Mouse (Mus musculus) intestine, embryonic 14.5 days (tissue): ENCODE results near the gene Itgb6. TPM values are rescaled to one million over a fixed set of nuclear protein-coding genes. Genes with fewer than 3 reads are reported as not detected.

Experiments used
- ATAC-seq: fragments of 200-750 bp; cut with Nextera tagmentation; replicated peaks from 2 replicates; pipeline ENCODE4 v1.8.0; 2017; ENCODE audit warnings: low read depth, moderate number of reproducible peaks, moderate TSS enrichment, moderate library complexity; ENCODE audit not compliant: low FRiP score, low TSS enrichment
- DNase-seq: peaks from one replicate; pipeline ENCODE4 v3.0.0-alpha.2; 2018; ENCODE audit warnings: low spot score
- H3K27ac ChIP-seq: fragments of 300-500 bp; sonication (generic); 2 replicates; pipeline ENCODE4 v1.5.1; 2014; ENCODE audit warnings: low read depth, mild to moderate bottlenecking, control low read depth
- H3K27me3 ChIP-seq: fragments of 300-500 bp; sonication (generic); replicated peaks from 2 replicates; pipeline ENCODE4 v1.6.1; 2014; ENCODE audit warnings: low read length, control low read depth; ENCODE audit not compliant: control insufficient read depth, insufficient read depth
- H3K36me3 ChIP-seq: fragments of 300-500 bp; sonication (generic); 2 replicates; pipeline ENCODE4 v1.6.1; 2014; ENCODE audit warnings: low read length, control low read depth; ENCODE audit not compliant: control insufficient read depth, insufficient read depth
- H3K4me1 ChIP-seq: fragments of 300-500 bp; sonication (generic); replicated peaks from 2 replicates; pipeline ENCODE4 v1.6.1; 2014; ENCODE audit warnings: low read length, control low read depth, mixed read lengths; ENCODE audit not compliant: control insufficient read depth, insufficient read depth
- H3K4me2 ChIP-seq: fragments of 300-500 bp; sonication (generic); 2 replicates; pipeline ENCODE4 v1.6.1; 2014; ENCODE audit warnings: low read length
- H3K4me3 ChIP-seq: fragments of 300-500 bp; sonication (generic); 2 replicates; pipeline ENCODE4 v1.5.1; 2014; ENCODE audit warnings: low read depth, low read length, control low read depth, mixed read lengths
- H3K9ac ChIP-seq: fragments of 300-500 bp; sonication (generic); 2 replicates; pipeline ENCODE4 v1.6.1; 2014; ENCODE audit warnings: mild to moderate bottlenecking, low read length
- H3K9me3 ChIP-seq: fragments of 300-500 bp; sonication (generic); 2 replicates; pipeline ENCODE4 v1.6.1; 2016; ENCODE audit warnings: low read length, control low read depth; ENCODE audit not compliant: control insufficient read depth
- WGBS: fragments of 180-500 bp; shearing (Covaris S2); extraction: QIAGEN DNeasy Blood & Tissue Kit; methylation state at CpG from one replicate; pipeline ENCODE4 v1.1.7; 2014; 5-methylcytosine and 5-hydroxymethylcytosine counted together
- polyA plus RNA-seq: library from polyadenylated mRNA; unstranded; fragments of >200 nt; fragmentation: Nextera tagmentation; extraction: Ambion mirVana; gene quantifications from 2 replicates; pipeline ENCODE4 v1.2.1, GENCODE M21; 2014

Itgb6 gene
- polyA plus RNA-seq: 9.6 and 9.7 TPM in 2 replicates

- DNase-seq (peak; percentile 46), ATAC-seq (no peak)
- Histone ChIP-seq H3K27ac (no peak within 1 kb of the TSS), H3K4me1 (no peaks in the 10 kb centered on the region), H3K36me3 (no peaks in the 10 kb centered on the region), H3K27me3 (no peaks in the 10 kb centered on the region), H3K4me2 (no peak within 1 kb of the TSS), H3K9me3 (no peaks in the 10 kb centered on the region), H3K4me3 (no peak within 1 kb of the TSS), H3K9ac (no peak within 1 kb of the TSS)
- WGBS: 49% methylated on average over 14 of the region's 14 CpGs
Observed at GRCm38 (mm10) chr2:60722514-60722913, at the start of gene Itgb6. Gene Itgb6 (minus strand): TSS chr2:60722643.

- WGBS: 47% methylated on average over 8 of the region's 8 CpGs
- no peak for ATAC-seq
- no peaks in the 10 kb centered on the region for H3K27me3 ChIP-seq
- H3K36me3 ChIP-seq: peaks cover 51% of the 10 kb centered on the region
- peaks cover 7% of the 10 kb centered on the region; the same call in 1 of the 2 replicates for H3K4me1 ChIP-seq
- peaks cover 8% of the 10 kb centered on the region for H3K9me3 ChIP-seq
- H3K27ac ChIP-seq: peak overlapping the region; percentile 9; the same call in 1 of the 2 replicates
- H3K4me3 ChIP-seq: no peak overlapping the region
- H3K4me2 ChIP-seq: no peak overlapping the region
- DNase-seq: no peak
- H3K9ac ChIP-seq: no peak overlapping the region
Observed at GRCm38 (mm10) chr2:60766420-60766819, 44.0 kb upstream of the Itgb6 start.

- Histone ChIP-seq H3K9me3 (no peaks in the 10 kb centered on the region), H3K27me3 (no peaks in the 10 kb centered on the region), H3K4me2 (no peak overlapping the region), H3K27ac (no peak overlapping the region), H3K9ac (no peak overlapping the region), H3K4me3 (no peak overlapping the region), H3K36me3 (peaks cover 45% of the 10 kb centered on the region), H3K4me1 (peaks cover 4% of the 10 kb centered on the region; the same call in 1 of the 2 replicates)
- whole genome bisulfite sequencing: 84% methylated on average over 9 of the region's 9 CpGs
- ATAC-seq (no peak), DNase-seq (peak; percentile 36)
Observed at GRCm38 (mm10) chr2:60756218-60756617, 33.8 kb upstream of the Itgb6 start.

GRCm38 (mm10) chr2:60755101-60755500 lies 32.7 kb upstream of the Itgb6 start:
- Histone ChIP-seq H3K27me3 (no peaks in the 10 kb centered on the region), H3K4me1 (peaks cover 4% of the 10 kb centered on the region; the same call in 1 of the 2 replicates), H3K27ac (no peak overlapping the region), H3K36me3 (peaks cover 48% of the 10 kb centered on the region), H3K9me3 (no peaks in the 10 kb centered on the region), H3K9ac (no peak overlapping the region), H3K4me2 (no peak overlapping the region), H3K4me3 (no peak overlapping the region)
- peak; percentile 28 for DNase-seq
- WGBS: 99% methylated on average over 7 of the region's 7 CpGs
- ATAC-seq: no peak

- Histone ChIP-seq H3K27ac (no peak overlapping the region), H3K36me3 (peaks cover 50% of the 10 kb centered on the region), H3K4me3 (no peak overlapping the region), H3K27me3 (no peaks in the 10 kb centered on the region), H3K4me1 (no peaks in the 10 kb centered on the region), H3K9ac (no peak overlapping the region), H3K9me3 (no peaks in the 10 kb centered on the region), H3K4me2 (no peak overlapping the region)
- no peak for ATAC-seq
- 94% methylated on average over 9 of the region's 9 CpGs for WGBS
- DNase-seq: peak; percentile 6
Observed at GRCm38 (mm10) chr2:60751274-60751673, 28.8 kb upstream of the Itgb6 start.

GRCm38 (mm10) chr2:60750591-60750990 lies 28.1 kb upstream of the Itgb6 start:
- peak; percentile 48 for DNase-seq
- no peak for ATAC-seq

GRCm38 (mm10) chr2:60748585-60748984 lies 26.1 kb upstream of the Itgb6 start:
- ATAC-seq: no peak
- Histone ChIP-seq H3K36me3 (peaks cover 25% of the 10 kb centered on the region; the same call in 1 of the 2 replicates), H3K4me1 (no peaks in the 10 kb centered on the region), H3K4me2 (no peak overlapping the region), H3K27me3 (no peaks in the 10 kb centered on the region), H3K9me3 (no peaks in the 10 kb centered on the region), H3K9ac (no peak overlapping the region), H3K27ac (no peak overlapping the region), H3K4me3 (no peak overlapping the region)
- peak; percentile 21 for DNase-seq
- 84% methylated on average over 1 of the region's 1 CpGs for WGBS

More at GRCm38 (mm10) chr2:60750591-60750990, 28.1 kb upstream of the Itgb6 start:
- WGBS: 91% methylated on average over 3 of the region's 3 CpGs
- Histone ChIP-seq H3K4me1 (no peaks in the 10 kb centered on the region), H3K9me3 (no peaks in the 10 kb centered on the region), H3K27ac (no peak overlapping the region), H3K36me3 (peaks cover 43% of the 10 kb centered on the region), H3K9ac (no peak overlapping the region), H3K27me3 (no peaks in the 10 kb centered on the region), H3K4me2 (no peak overlapping the region), H3K4me3 (no peak overlapping the region)

GRCm38 (mm10) chr2:60747590-60747989 lies 25.1 kb upstream of the Itgb6 start:
- H3K27me3 ChIP-seq: no peaks in the 10 kb centered on the region
- peaks cover 16% of the 10 kb centered on the region; the same call in 1 of the 2 replicates for H3K36me3 ChIP-seq
- 39% methylated on average over 3 of the region's 3 CpGs for WGBS
- no peak overlapping the region for H3K9ac ChIP-seq
- DNase-seq (peak; percentile 54), ATAC-seq (0 out of 2 replicates have a peak, but pooled peaks have one; percentile 20)
- H3K9me3 ChIP-seq: no peaks in the 10 kb centered on the region
- no peak overlapping the region for H3K4me2 ChIP-seq
- H3K4me1 ChIP-seq: no peaks in the 10 kb centered on the region
- H3K27ac ChIP-seq: no peak overlapping the region
- no peak overlapping the region for H3K4me3 ChIP-seq

- Histone ChIP-seq H3K9ac (no peak overlapping the region), H3K36me3 (peaks cover 7% of the 10 kb centered on the region; the same call in 1 of the 2 replicates), H3K9me3 (no peaks in the 10 kb centered on the region), H3K4me1 (no peaks in the 10 kb centered on the region), H3K27me3 (no peaks in the 10 kb centered on the region), H3K4me3 (no peak overlapping the region), H3K4me2 (no peak overlapping the region), H3K27ac (no peak overlapping the region)
- WGBS: 66% methylated on average over 3 of the region's 3 CpGs
- peak; percentile 32 for DNase-seq
- ATAC-seq: no peak
Observed at GRCm38 (mm10) chr2:60744674-60745073, 22.2 kb upstream of the Itgb6 start.
